Mouse (Mus musculus): ENCODE results near the gene Gm47841. TPM values are rescaled to one million over a fixed set of nuclear protein-coding genes. Genes with fewer than 3 reads are reported as not detected.

Gene Gm47841
- total RNA-seq (2015; ENCODE audit: low replicate concordance) (not detected in 2 replicates), total RNA-seq (2017; ENCODE audit: low replicate concordance) (not detected in 2 replicates)

GRCm38 (mm10) chr15:101047194-101047555 is at the start of gene Gm47841:
Gene Gm47841 (minus strand): TSS chr15:101047397.
- no peak for ATAC-seq (replicated peaks; ENCODE audit: low FRiP score, poor library complexity, severe bottlenecking)

GRCm38 (mm10) chr15:101095392-101095791 is 48.2 kb upstream of the Gm47841 start:
- no peak for ATAC-seq (replicated peaks; ENCODE audit: low FRiP score, poor library complexity, severe bottlenecking)

GRCm38 (mm10) chr15:101094979-101095378 is 47.8 kb upstream of the Gm47841 start:
- no peak for ATAC-seq (replicated peaks; ENCODE audit: low FRiP score, poor library complexity, severe bottlenecking)

- ATAC-seq (replicated peaks; ENCODE audit: low FRiP score, poor library complexity, severe bottlenecking), result no peak
These were observed 46.8 kb upstream of the Gm47841 start for GRCm38 (mm10) chr15:101093988-101094387.

GRCm38 (mm10) chr15:101092829-101093648 is 45.8 kb upstream of the Gm47841 start:
- no peak for ATAC-seq (replicated peaks; ENCODE audit: low FRiP score, poor library complexity, severe bottlenecking)

GRCm38 (mm10) chr15:101092121-101092828 is 45.1 kb upstream of the Gm47841 start:
- ATAC-seq (replicated peaks; ENCODE audit: low FRiP score, poor library complexity, severe bottlenecking), result no peak

GRCm38 (mm10) chr15:101091551-101091950 is 44.4 kb upstream of the Gm47841 start:
- no peak for ATAC-seq (replicated peaks; ENCODE audit: low FRiP score, poor library complexity, severe bottlenecking)

GRCm38 (mm10) chr15:101088291-101088690 is 41.1 kb upstream of the Gm47841 start:
- ATAC-seq (replicated peaks; ENCODE audit: low FRiP score, poor library complexity, severe bottlenecking), result no peak

GRCm38 (mm10) chr15:101086956-101087355 is 39.8 kb upstream of the Gm47841 start:
- no peak for ATAC-seq (replicated peaks; ENCODE audit: low FRiP score, poor library complexity, severe bottlenecking)

GRCm38 (mm10) chr15:101086451-101086850 is 39.3 kb upstream of the Gm47841 start:
- no peak for ATAC-seq (replicated peaks; ENCODE audit: low FRiP score, poor library complexity, severe bottlenecking)

GRCm38 (mm10) chr15:101084499-101084898 is 37.3 kb upstream of the Gm47841 start:
- no peak for ATAC-seq (replicated peaks; ENCODE audit: low FRiP score, poor library complexity, severe bottlenecking)

- no peak for ATAC-seq (replicated peaks; ENCODE audit: low FRiP score, poor library complexity, severe bottlenecking)
These were observed 35.0 kb upstream of the Gm47841 start for GRCm38 (mm10) chr15:101082236-101082635.

- ATAC-seq (replicated peaks; ENCODE audit: low FRiP score, poor library complexity, severe bottlenecking), result no peak
These were observed 33.9 kb upstream of the Gm47841 start for GRCm38 (mm10) chr15:101081035-101081548.

GRCm38 (mm10) chr15:101080031-101080520 is 32.9 kb upstream of the Gm47841 start:
- no peak for ATAC-seq (replicated peaks; ENCODE audit: low FRiP score, poor library complexity, severe bottlenecking)

GRCm38 (mm10) chr15:101078731-101079156 is 31.5 kb upstream of the Gm47841 start:
- no peak for ATAC-seq (replicated peaks; ENCODE audit: low FRiP score, poor library complexity, severe bottlenecking)

- no peak for ATAC-seq (replicated peaks; ENCODE audit: low FRiP score, poor library complexity, severe bottlenecking)
These were observed 30.9 kb upstream of the Gm47841 start, which contains the start of gene Fignl2 for GRCm38 (mm10) chr15:101077813-101078730. Gene Fignl2 (minus strand): TSS chr15:101078567.

- ATAC-seq (replicated peaks; ENCODE audit: low FRiP score, poor library complexity, severe bottlenecking), result no peak
These were observed 30.0 kb upstream of the Gm47841 start for GRCm38 (mm10) chr15:101077001-101077812.

- ATAC-seq (replicated peaks; ENCODE audit: low FRiP score, poor library complexity, severe bottlenecking), result no peak
These were observed 29.1 kb upstream of the Gm47841 start for GRCm38 (mm10) chr15:101076071-101077000.

Measured in erythroid progenitor cell, adult 5-6 weeks (primary cell).